Mouse (Mus musculus) layer of hippocampus, adult 18-20 months (tissue): Measurements from ENCODE around the gene Me3. TPM values are rescaled to one million over a fixed set of nuclear protein-coding genes. Genes with fewer than 3 reads are reported as not detected.

Experiments used
- DNase-seq, 2 experiments: peaks; one replicate each; pipeline ENCODE4 v3.0.0; 2022; ENCODE audit warnings: low spot score in 2 of 2
- total RNA-seq, 2 experiments: library from RNA; stranded (reverse); gene quantifications; 2 replicates each; pipeline ENCODE4 v1.2.3; 2021

Gene Me3
- total RNA-seq, 2 experiments from 2014 or later: 90.2 to 91.4 TPM

- no peak for DNase-seq
Measured at GRCm38 (mm10) chr7:89891856-89892255, 259.7 kb downstream of the Me3 start.

- no peak for DNase-seq
Measured at GRCm38 (mm10) chr7:89903007-89903406, 270.8 kb downstream of the Me3 start.

GRCm38 (mm10) chr7:89903442-89904343 lies 271.5 kb downstream of the Me3 start, which contains the start of gene Ccdc81:
TSS of gene Ccdc81 (minus strand) at chr7:89903629.
- DNase-seq: no peak

Other genes with a start within 250 kb of the Me3 start
- gene Tmem135, start 228.2 kb upstream of the Me3 start, total RNA-seq: 10 to 100 TPM; 62.7 to 70.0 TPM
- 1 to 10 TPM; 6.1 to 7.6 TPM for gene Fzd4, start 228.0 kb upstream of the Me3 start, total RNA-seq
- 10 to 100 TPM; 16.5 to 16.6 TPM for gene Prss23, start 105.2 kb upstream of the Me3 start, total RNA-seq